Mouse (Mus musculus): Measurements from ENCODE around the gene Lrrc14b. TPM values are rescaled to one million over a fixed set of nuclear protein-coding genes. Genes with fewer than 3 reads are reported as not detected.

Gene Lrrc14b
- total and polyA plus RNA-seq, 2 experiments from 2014 or later: 0.10 TPM; not detected in 1

GRCm38 (mm10) chr13:74381533-74382276, 17.9 kb upstream of the Lrrc14b start:
- 53% methylated on average over 10 of the region's 10 CpGs for WGBS
- no peaks in the 10 kb centered on the region for H3K9me3 ChIP-seq (ENCODE audit: low read length)
- H3K4me2 ChIP-seq (ENCODE audit: low read depth, low read length): peak overlapping the region; percentile 33
- TF ChIP-seq CTCF (IDR thresholded peaks at IDR 0.05; ENCODE audit: low read depth): no peak
- H3K4me3 ChIP-seq (ENCODE audit: low read length): no peak overlapping the region
- peaks cover 5% of the 10 kb centered on the region; the same call in 1 of the 2 replicates for H3K4me1 ChIP-seq (ENCODE audit: insufficient read depth, low read length)
- no peaks in the 10 kb centered on the region for H3K27me3 ChIP-seq (ENCODE audit: insufficient read depth, low read length)
- no peak overlapping the region for H3K9ac ChIP-seq (replicated peaks; ENCODE audit: low read length)
- no peaks in the 10 kb centered on the region for H3K36me3 ChIP-seq (ENCODE audit: insufficient read depth, low read length)
- peak; percentile 85 for ATAC-seq
- DNase-seq (ENCODE audit: low spot score): peak; percentile 53
- peak overlapping the region; percentile 65 for H3K27ac ChIP-seq

GRCm38 (mm10) chr13:74363176-74363858, 488 bp downstream of the Lrrc14b start:
- no peaks in the 10 kb centered on the region for H3K9me3 ChIP-seq (ENCODE audit: low read length)
- no peak overlapping the region for H3K9ac ChIP-seq (replicated peaks; ENCODE audit: low read length)
- H3K27ac ChIP-seq: no peak overlapping the region; the same call in 1 of the 2 replicates
- no peaks in the 10 kb centered on the region for H3K4me1 ChIP-seq (ENCODE audit: insufficient read depth, low read length)
- H3K36me3 ChIP-seq (ENCODE audit: insufficient read depth, low read length): peaks cover 19% of the 10 kb centered on the region; the same call in 1 of the 2 replicates
- WGBS: 92% methylated on average over 13 of the region's 13 CpGs
- DNase-seq (ENCODE audit: low spot score) (no peak), ATAC-seq (peak; percentile 24; the same call in 1 of the 2 replicates)
- H3K27me3 ChIP-seq (ENCODE audit: insufficient read depth, low read length): no peaks in the 10 kb centered on the region
- no peak overlapping the region for H3K4me2 ChIP-seq (ENCODE audit: low read depth, low read length)
- no peak overlapping the region for H3K4me3 ChIP-seq (ENCODE audit: low read length)
- no peak for TF ChIP-seq CTCF (IDR thresholded peaks at IDR 0.05; ENCODE audit: low read depth)

GRCm38 (mm10) chr13:74362218-74362617, 1.6 kb downstream of the Lrrc14b start:
- Histone ChIP-seq H3K4me1 (ENCODE audit: insufficient read depth, low read length) (no peaks in the 10 kb centered on the region), H3K4me2 (ENCODE audit: low read depth, low read length) (no peak overlapping the region), H3K27me3 (ENCODE audit: insufficient read depth, low read length) (no peaks in the 10 kb centered on the region), H3K4me3 (ENCODE audit: low read length) (no peak overlapping the region), H3K9ac (replicated peaks; ENCODE audit: low read length) (no peak overlapping the region), H3K36me3 (ENCODE audit: insufficient read depth, low read length) (peaks cover 23% of the 10 kb centered on the region; the same call in 1 of the 2 replicates), H3K9me3 (ENCODE audit: low read length) (no peaks in the 10 kb centered on the region), H3K27ac (no peak overlapping the region)
- WGBS: 78% methylated on average over 2 of the region's 2 CpGs
- ATAC-seq (no peak), DNase-seq (ENCODE audit: low spot score) (no peak)
- no peak for TF ChIP-seq CTCF (IDR thresholded peaks at IDR 0.05; ENCODE audit: low read depth)

- 91% methylated on average over 13 of the region's 13 CpGs for WGBS
- Histone ChIP-seq H3K4me3 (ENCODE audit: low read length) (no peak overlapping the region), H3K36me3 (ENCODE audit: insufficient read depth, low read length) (peaks cover 32% of the 10 kb centered on the region), H3K9me3 (ENCODE audit: low read length) (no peaks in the 10 kb centered on the region), H3K4me2 (ENCODE audit: low read depth, low read length) (no peak overlapping the region), H3K27me3 (ENCODE audit: insufficient read depth, low read length) (no peaks in the 10 kb centered on the region), H3K9ac (replicated peaks; ENCODE audit: low read length) (no peak overlapping the region), H3K4me1 (ENCODE audit: insufficient read depth, low read length) (no peaks in the 10 kb centered on the region), H3K27ac (no peak overlapping the region)
- no peak for TF ChIP-seq CTCF (IDR thresholded peaks at IDR 0.05; ENCODE audit: low read depth)
- DNase-seq (ENCODE audit: low spot score) (no peak), ATAC-seq (no peak)
Measured at GRCm38 (mm10) chr13:74356491-74356890, 7.3 kb downstream of the Lrrc14b start.

- DNase-seq (ENCODE audit: low spot score) (peak; percentile 45), ATAC-seq (no peak)
- no peaks in the 10 kb centered on the region for H3K27me3 ChIP-seq (ENCODE audit: insufficient read depth, low read length)
- 3% methylated on average over 15 of the region's 15 CpGs for WGBS
- H3K36me3 ChIP-seq (ENCODE audit: insufficient read depth, low read length): no peaks in the 10 kb centered on the region; the same call in 1 of the 2 replicates
- peak overlapping the region; percentile 78 for H3K4me2 ChIP-seq (ENCODE audit: low read depth, low read length)
- no peaks in the 10 kb centered on the region for H3K9me3 ChIP-seq (ENCODE audit: low read length)
- H3K4me3 ChIP-seq (ENCODE audit: low read length): peak overlapping the region; percentile 65
- H3K27ac ChIP-seq: peak overlapping the region; percentile 81; the same call in 1 of the 2 replicates
- peaks cover 4% of the 10 kb centered on the region; the same call in 1 of the 2 replicates for H3K4me1 ChIP-seq (ENCODE audit: insufficient read depth, low read length)
- TF ChIP-seq CTCF (IDR thresholded peaks at IDR 0.05; ENCODE audit: low read depth): no peak
- H3K9ac ChIP-seq (replicated peaks; ENCODE audit: low read length): peak overlapping the region; percentile 77
Measured at GRCm38 (mm10) chr13:74350435-74350906, 13.3 kb downstream of the Lrrc14b start.

- peak; percentile 99 for ATAC-seq
- H3K4me2 ChIP-seq (ENCODE audit: low read depth, low read length): peak within 1 kb of the TSS; percentile 78
- H3K4me1 ChIP-seq (ENCODE audit: insufficient read depth, low read length): peaks cover 4% of the 10 kb centered on the region; the same call in 1 of the 2 replicates
- peak within 1 kb of the TSS; percentile 77 for H3K9ac ChIP-seq (replicated peaks; ENCODE audit: low read length)
- WGBS: 1% methylated on average over 57 of the region's 57 CpGs
- H3K9me3 ChIP-seq (ENCODE audit: low read length): no peaks in the 10 kb centered on the region
- peak within 1 kb of the TSS; percentile 65 for H3K4me3 ChIP-seq (ENCODE audit: low read length)
- peak; percentile 53 for TF ChIP-seq CTCF (IDR thresholded peaks at IDR 0.05; ENCODE audit: low read depth)
- no peaks in the 10 kb centered on the region; the same call in 1 of the 2 replicates for H3K36me3 ChIP-seq (ENCODE audit: insufficient read depth, low read length)
- no peaks in the 10 kb centered on the region for H3K27me3 ChIP-seq (ENCODE audit: insufficient read depth, low read length)
- peak; percentile 99 for DNase-seq (ENCODE audit: low spot score)
- H3K27ac ChIP-seq: peak within 1 kb of the TSS; percentile 81
Measured at GRCm38 (mm10) chr13:74349566-74350434, 14.0 kb downstream of the Lrrc14b start, which contains the start of the genes Sdha and Ccdc127. Sdha (minus strand) TSS chr13:74350280. Ccdc127 (plus strand) TSS chr13:74350309.

All from hindbrain, postnatal 0 days (tissue).